Mouse (Mus musculus): ENCODE data around the gene Upb1. TPM values are rescaled to one million over a fixed set of nuclear protein-coding genes. Genes with fewer than 3 reads are reported as not detected.

The Upb1 gene
- total RNA-seq, 1 experiment from 2014 or later = 0.10 TPM

DNA sequence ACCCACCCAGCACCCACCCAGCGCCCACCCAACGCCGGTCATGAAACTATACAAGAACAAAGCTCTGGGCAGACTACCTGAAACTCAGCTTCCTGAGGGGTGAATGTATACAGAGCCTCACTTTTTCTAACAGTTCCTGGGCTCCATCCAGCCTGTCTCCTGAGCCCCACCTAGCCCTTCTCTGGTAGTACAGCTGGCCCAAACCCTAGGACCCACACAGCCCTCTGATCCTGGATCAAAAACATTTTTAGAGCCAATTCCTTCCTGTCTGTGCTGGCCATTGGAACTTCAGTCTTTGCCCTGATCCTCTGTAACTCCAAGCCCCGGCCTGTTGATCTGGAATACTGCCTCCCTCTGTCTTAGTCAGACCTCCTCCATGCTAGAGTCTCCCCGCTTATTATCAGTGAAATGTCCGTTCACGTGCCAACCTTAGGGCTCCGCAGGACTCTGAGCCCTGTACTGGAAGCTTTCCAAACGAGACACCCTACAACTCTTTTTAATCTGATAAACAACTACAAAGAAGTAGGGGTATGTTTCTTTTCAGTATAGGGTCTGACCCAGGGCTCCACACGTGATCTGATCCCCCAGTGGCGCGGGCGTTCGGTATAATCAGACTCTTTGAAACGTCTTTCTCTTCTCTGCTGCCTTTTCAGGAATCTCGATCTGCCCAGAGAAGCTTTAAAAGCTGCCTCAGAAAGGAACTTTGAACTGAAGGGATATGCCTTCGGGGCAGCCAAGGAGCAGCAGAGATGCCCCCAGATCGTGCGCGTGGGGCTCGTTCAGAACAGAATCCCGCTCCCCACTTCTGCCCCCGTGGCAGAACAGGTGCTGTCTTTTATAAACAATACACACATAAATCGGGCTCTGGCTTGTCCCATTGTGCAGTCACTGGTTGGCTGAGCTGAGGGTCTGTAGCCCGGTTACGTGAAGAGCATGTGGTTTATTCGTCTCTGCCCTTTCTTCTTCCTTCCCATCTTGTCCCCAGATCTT lies 11.5 kb downstream of the Upb1 start:
- no peak for ATAC-seq (replicated peaks in 1 of 2; ENCODE audit: insufficient read depth in 1 of 2, low FRiP score in 2 of 2, low TSS enrichment in 1 of 2, low read depth in 1 of 2, poor library complexity in 2 of 2, severe bottlenecking in 2 of 2)

DNA sequence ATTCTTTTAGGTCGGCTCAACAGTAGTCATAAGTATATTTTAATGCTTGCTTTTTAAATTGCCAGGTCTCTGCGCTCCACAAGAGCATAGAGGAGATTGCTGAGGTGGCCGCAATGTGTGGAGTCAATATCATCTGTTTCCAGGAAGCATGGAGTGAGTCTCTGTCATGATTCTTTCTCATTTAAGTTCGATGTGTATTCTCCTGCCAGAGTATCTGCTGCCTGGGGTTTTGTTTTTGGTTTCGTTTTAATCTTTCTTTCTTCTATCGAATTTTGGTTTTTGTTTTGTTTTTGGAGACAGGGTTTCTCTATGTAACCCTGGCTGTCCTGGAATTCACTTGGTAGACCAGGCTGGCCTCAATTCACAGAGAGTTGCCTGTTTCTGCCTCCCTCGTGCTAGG lies 14.0 kb downstream of the Upb1 start:
- no peak for ATAC-seq (replicated peaks in 1 of 2; ENCODE audit: insufficient read depth in 1 of 2, low FRiP score in 2 of 2, low TSS enrichment in 1 of 2, low read depth in 1 of 2, poor library complexity in 2 of 2, severe bottlenecking in 2 of 2)

DNA sequence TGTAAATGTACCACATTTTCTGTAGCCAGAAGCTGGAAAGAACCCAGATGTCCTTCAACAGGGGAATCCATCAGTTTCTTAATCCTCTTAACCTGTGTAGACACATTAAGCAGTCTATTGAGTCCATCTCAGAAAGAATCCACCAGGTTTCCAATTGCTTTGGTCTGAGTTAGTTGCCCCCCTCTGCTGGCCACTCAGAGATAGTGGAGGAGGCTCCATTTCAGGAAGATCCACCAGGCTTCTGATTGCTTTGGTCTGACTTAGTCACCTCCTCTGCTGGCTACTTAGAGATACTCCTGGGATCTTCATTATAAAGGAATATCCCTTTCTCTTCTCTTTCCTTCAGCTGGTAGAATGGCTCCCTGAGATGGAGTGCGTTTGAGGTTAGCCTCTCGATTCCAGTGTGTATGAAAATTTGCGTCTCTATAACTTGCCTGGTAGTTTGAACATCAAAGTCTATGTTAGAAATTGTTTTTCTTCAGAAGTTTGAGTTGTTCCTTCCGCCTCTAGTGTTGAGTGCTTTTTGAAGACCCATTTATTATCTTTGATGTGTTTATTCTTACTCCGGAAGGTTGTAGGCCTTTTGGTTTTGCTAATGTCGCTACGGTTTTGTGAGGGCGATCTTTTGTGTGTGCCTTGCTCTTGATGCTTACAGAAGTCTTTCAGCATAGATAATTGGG lies 16.6 kb downstream of the Upb1 start:
- no peak for ATAC-seq (replicated peaks in 1 of 2; ENCODE audit: insufficient read depth in 1 of 2, low FRiP score in 2 of 2, low TSS enrichment in 1 of 2, low read depth in 1 of 2, poor library complexity in 2 of 2, severe bottlenecking in 2 of 2)

DNA sequence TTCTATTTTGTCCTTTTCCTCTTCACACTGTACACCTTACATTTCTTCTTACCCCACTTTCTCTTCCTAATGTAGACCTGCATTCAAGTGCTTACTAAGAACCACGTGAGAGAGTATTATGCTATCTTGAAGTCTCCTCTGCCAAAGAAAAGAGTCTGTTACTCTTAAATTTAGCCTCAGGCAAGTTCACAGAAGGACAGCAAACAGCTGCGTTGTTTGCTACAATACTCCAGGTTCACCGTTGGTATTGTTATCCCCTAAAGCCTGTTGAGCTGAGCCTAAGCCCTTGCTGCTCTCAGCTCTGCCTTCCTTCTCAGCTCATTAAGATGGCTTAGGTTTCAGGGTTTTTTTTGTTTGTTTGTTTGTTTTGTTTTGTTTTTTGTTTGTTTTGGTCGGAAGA lies 17.8 kb downstream of the Upb1 start:
- ATAC-seq (replicated peaks in 1 of 2; ENCODE audit: insufficient read depth in 1 of 2, low FRiP score in 2 of 2, low TSS enrichment in 1 of 2, low read depth in 1 of 2, poor library complexity in 2 of 2, severe bottlenecking in 2 of 2) = no peak

DNA sequence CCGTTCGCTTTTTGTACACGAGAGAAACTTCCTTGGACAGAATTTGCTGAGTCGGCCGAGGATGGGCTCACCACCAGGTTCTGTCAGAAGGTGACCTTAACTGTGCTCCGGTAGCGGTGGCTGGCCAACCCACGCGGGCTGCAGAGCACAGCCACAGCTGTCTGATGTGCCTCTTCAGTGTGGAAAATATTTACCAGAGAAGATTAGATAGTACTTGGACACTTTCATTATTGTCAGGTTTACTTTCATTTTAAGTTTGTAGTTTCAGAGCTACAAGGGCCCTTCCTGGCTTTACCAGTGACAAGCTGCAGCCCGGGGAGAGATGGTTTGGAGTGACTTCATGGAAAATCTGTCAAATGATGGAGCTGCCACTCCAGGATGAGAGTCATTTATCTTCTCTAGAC lies 23.6 kb downstream of the Upb1 start:
- peak in 1 of 2 experiments; percentile 10; a peak in 1 of 4 replicates for ATAC-seq (replicated peaks in 1 of 2; ENCODE audit: insufficient read depth in 1 of 2, low FRiP score in 2 of 2, low TSS enrichment in 1 of 2, low read depth in 1 of 2, poor library complexity in 2 of 2, severe bottlenecking in 2 of 2)

DNA sequence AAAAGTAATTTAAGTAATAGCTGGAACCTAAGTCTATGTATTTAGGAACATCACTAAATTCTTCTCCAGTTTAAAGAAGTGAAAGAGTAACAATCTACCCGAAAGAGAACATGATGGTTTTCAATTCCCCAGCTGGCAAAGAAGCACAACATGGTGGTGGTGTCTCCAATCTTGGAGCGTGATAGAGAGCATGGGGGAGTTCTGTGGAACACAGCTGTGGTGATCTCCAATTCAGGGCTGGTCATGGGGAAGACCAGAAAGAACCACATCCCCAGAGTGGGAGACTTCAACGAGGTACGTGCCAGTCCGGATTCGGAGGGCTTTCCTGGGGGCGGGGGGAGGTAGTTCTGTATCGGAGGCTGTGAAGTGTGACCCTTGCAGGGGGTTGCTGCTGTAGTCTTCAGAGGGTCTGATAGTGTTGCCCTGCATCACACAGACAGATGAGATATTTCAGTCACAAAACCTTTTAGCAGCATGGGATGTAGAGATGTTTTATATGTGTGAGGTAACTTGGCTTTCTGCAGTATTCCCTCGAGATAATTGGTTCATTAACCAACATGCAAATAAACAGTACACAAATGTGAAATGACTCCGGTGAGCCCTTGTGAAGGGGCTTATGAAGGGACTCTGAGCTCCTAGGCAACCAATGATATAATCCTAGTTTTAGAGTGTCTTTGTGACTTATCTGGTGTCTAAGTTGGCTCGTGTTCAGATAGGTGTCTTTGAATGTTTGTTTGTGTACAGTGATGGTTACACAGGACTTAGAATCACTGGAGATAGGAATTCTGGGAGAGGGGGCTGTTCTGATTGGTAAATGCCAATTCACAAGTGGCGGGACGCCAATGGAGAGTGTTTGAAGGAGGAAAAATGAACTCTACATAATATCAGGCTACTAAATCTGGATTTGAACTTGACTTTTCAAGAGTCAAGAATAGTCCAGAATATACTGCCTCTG lies 27.4 kb downstream of the Upb1 start:
- no peak for ATAC-seq (replicated peaks in 1 of 2; ENCODE audit: insufficient read depth in 1 of 2, low FRiP score in 2 of 2, low TSS enrichment in 1 of 2, low read depth in 1 of 2, poor library complexity in 2 of 2, severe bottlenecking in 2 of 2)

DNA sequence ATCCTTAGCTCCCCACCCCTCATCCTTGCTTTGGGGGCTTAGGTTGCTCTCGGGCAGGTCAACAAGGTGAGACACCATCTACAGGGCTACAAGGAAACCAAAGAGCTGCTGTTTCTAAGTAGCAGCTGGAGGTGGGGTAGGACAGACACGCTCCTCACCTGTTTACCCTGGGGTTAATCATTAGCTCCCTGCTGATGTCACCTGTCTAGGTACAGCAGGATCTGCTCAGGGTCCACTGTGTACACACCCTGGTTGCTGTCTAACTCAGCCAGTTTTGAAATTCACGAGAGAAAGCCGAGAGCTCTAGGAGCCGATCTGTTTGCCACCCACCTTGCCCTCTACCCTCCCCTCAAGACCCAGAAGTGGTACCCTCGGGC lies 28.1 kb downstream of the Upb1 start:
- ATAC-seq (replicated peaks in 1 of 2; ENCODE audit: insufficient read depth in 1 of 2, low FRiP score in 2 of 2, low TSS enrichment in 1 of 2, low read depth in 1 of 2, poor library complexity in 2 of 2, severe bottlenecking in 2 of 2) = no peak

DNA sequence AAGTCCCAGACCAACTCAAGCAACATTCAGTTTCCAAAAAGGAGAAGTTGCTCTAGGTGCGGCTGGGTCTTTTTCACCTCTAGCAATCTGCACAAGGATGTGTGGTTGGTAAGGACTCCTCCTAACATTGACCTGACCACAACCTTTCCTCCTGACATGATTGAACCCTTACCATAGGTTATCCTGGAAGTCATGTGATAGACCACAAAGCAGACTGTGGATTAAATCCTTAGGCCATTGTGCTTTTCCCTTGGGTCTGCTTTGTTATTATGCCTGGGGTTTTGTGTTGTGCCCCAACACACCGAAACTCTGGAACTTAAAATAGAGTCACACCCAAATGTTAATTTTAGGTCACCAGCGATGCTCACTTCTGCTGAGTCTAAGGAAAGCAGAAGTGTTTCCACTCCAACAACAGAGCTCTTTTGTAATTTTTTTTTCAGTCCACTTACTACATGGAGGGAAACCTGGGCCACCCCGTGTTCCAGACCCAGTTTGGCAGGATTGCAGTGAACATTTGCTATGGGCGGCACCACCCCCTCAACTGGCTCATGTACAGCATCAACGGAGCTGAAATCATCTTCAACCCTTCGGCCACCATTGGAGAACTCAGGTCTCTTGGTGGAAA lies 28.7 kb downstream of the Upb1 start:
- peak; percentile 96 to 97 for ATAC-seq (replicated peaks in 1 of 2; ENCODE audit: insufficient read depth in 1 of 2, low FRiP score in 2 of 2, low TSS enrichment in 1 of 2, low read depth in 1 of 2, poor library complexity in 2 of 2, severe bottlenecking in 2 of 2)

DNA sequence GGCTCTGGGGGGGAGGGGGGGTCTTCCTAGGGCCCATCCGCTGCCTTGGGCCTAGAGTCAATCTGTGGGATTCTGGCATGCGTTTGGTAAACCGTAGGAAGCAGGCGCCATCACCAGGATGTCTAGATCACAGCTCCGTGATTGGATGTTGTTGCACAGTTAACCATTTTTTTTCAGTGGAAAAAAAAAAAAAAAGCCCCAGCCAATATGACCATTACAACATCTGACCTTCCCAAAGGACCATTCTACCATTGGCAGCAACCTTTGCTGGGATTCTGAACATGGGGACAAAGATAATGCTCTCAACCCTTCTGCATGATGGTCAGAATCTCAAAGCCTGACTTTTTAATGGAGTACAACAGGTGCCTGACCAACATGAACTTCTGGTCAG lies 29.2 kb downstream of the Upb1 start:
- no peak for ATAC-seq (replicated peaks in 1 of 2; ENCODE audit: insufficient read depth in 1 of 2, low FRiP score in 2 of 2, low TSS enrichment in 1 of 2, low read depth in 1 of 2, poor library complexity in 2 of 2, severe bottlenecking in 2 of 2)

DNA sequence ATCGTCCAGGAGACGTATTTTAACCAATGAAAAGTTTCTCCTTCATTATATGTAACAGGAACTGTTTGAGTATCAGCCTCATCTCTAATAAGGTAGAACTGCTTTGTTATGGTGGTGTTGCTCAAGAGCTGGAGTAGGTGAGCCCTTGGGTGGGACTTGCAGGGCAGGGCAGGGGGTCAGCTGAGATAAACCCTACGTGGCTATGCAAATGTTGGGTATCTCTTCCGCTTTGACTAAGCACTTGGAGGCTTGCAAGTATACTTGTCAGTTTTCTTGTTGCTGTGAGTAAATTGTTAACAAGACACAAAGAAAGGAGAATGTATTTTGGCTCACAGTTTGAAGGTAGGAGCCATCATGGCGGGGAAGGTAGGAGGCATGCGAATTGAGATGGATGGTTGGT lies 29.7 kb downstream of the Upb1 start:
- ATAC-seq (replicated peaks in 1 of 2; ENCODE audit: insufficient read depth in 1 of 2, low FRiP score in 2 of 2, low TSS enrichment in 1 of 2, low read depth in 1 of 2, poor library complexity in 2 of 2, severe bottlenecking in 2 of 2) = no peak

DNA sequence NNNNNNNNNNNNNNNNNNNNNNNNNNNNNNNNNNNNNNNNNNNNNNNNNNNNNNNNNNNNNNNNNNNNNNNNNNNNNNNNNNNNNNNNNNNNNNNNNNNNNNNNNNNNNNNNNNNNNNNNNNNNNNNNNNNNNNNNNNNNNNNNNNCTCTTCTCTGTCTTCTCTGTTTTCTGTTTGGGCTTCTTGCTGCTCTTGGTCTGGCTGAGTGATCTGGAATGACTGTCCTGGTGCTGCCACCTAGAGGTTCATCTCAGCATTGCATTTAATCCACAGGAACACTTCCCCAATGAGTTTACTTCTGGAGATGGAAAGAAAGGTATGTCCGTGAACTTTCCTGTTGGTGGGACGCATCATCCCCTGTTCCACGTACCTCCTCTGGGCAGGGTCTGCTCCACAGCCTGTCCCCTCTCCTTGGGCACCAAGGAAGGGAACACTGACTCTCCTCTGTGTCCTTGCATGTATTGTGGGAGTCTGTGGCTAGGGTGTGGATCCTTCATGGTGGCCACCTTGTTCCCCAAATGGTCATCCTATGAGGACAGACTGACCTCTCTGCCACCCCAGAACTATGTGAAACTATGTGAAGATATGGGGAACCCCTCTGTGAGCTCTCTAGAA lies 35.8 kb downstream of the Upb1 start:
- ATAC-seq (replicated peaks in 1 of 2; ENCODE audit: insufficient read depth in 1 of 2, low FRiP score in 2 of 2, low TSS enrichment in 1 of 2, low read depth in 1 of 2, poor library complexity in 2 of 2, severe bottlenecking in 2 of 2) = peak; percentile 67 to 83

DNA sequence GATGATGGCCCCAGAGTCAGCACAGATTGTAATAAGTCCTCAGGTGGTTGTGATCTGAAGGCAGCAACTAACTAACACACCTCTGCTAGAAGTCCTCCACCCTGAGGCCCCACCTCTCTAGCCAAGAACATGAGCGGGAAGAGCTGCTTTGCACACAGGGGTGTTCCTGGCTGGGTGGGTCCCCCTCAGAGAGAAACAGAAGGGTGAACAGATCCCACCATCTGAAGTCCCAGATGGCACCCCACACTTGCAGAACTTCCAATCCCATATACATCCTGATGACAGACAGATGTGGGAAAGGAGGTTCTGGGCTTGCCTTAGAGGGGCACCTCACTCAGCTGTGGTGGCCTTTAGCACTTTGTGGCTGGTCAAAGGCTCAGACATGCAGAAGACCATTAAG lies 36.4 kb downstream of the Upb1 start:
- ATAC-seq (replicated peaks in 1 of 2; ENCODE audit: insufficient read depth in 1 of 2, low FRiP score in 2 of 2, low TSS enrichment in 1 of 2, low read depth in 1 of 2, poor library complexity in 2 of 2, severe bottlenecking in 2 of 2) = no peak

DNA sequence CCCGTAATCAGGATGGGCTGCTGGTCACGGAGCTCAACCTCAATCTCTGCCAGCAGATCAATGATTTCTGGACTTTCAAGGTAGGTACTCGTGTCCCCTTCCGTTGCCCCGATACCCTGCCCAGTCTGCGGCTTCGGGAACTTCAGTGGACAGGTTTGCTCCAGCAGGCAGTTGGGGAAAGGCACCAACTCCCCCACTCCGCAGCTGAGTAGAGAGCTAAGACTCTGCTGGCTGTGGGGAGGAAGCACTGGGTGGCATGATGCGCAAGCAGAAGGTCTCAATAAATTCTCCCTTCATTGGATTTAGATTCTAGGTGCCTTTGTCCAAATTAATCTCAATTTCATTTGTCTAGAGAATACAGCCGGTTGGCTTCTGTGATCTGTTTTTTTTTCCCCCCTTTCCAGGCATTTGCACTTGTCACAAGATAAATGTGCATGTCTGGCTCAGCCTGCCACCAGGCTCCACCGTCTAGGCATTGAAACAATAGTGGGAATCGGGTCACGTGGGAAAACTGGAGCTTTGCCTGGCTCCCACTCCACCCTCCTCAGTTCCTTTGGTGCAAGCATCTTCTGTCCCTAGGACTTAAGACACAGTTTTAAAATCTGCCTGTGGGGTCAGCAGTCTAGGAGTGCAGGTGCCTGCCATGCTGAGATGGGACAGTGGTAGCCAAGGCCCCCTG lies 37.4 kb downstream of the Upb1 start:
- ATAC-seq (replicated peaks in 1 of 2; ENCODE audit: insufficient read depth in 1 of 2, low FRiP score in 2 of 2, low TSS enrichment in 1 of 2, low read depth in 1 of 2, poor library complexity in 2 of 2, severe bottlenecking in 2 of 2) = no peak

DNA sequence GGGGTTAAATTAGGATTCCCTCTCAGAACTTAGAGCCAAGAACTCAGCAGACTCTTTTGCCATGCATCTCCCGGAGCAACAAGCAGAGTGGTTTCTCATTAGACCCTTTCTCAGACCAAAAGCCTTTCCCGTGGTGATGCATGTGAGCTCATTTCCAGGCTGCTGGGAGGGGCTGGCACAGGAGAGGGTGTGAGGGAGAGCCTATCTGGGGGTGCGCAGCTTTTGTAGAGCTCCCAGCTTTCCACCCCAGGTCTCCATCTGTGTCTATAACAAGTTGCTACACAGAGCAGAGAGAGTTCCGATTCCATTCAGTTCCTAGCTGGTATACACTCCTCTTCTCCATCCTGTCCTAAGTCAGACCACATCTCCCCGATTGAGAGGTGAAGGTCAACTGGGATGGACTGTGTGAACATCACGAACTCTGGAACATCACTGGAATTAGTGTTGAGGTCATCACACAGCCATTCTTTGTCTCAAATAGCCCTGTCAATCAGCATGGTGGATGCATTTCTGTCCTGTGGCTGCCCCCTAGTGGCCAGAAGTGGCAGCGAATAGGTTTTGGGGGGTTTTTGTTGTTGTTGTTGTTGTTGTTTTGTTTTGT lies 38.4 kb downstream of the Upb1 start:
- ATAC-seq (replicated peaks in 1 of 2; ENCODE audit: insufficient read depth in 1 of 2, low FRiP score in 2 of 2, low TSS enrichment in 1 of 2, low read depth in 1 of 2, poor library complexity in 2 of 2, severe bottlenecking in 2 of 2) = no peak; a peak in 1 of 4 replicates

DNA sequence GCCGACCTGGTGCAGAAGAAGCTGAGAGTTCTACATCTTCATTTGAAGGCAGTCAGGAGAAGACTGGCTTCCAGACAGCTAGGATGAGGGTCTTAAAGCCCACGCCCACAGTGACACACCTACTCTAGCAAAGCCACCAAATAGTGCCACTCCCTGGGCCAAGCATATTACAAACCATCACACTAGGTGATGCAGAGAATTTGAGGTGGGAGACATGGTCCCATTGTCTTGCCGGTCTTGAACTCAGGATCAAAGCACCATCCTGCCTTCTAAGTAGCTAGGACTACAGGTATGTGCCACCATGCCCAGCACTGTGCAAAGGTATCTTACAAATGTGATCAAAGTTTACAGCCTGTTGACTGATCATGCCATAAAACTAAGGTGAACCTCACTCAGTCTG lies 39.8 kb downstream of the Upb1 start:
- ATAC-seq (replicated peaks in 1 of 2; ENCODE audit: insufficient read depth in 1 of 2, low FRiP score in 2 of 2, low TSS enrichment in 1 of 2, low read depth in 1 of 2, poor library complexity in 2 of 2, severe bottlenecking in 2 of 2) = no peak

DNA sequence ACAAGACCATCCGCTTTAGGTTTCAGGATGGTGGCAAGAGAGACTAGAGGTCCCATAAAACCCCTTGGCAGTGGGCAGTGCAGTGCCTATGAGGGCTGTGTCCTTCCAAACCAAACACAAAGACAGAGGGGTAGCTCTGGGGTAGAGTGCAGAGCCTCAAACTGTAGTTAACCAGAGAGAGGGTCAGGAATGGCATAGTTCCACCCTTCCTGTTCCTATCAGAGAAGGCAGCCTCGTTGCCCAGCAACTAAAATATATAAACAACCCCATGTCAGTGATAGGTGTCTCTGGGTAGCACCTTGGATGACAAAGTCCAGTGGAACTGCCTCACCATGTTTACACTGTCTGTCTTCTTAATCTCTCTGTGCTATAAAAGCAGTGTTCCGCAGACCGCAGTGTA lies 40.9 kb downstream of the Upb1 start:
- no peak for ATAC-seq (replicated peaks in 1 of 2; ENCODE audit: insufficient read depth in 1 of 2, low FRiP score in 2 of 2, low TSS enrichment in 1 of 2, low read depth in 1 of 2, poor library complexity in 2 of 2, severe bottlenecking in 2 of 2)
